Mouse (Mus musculus): ENCODE results near the gene 1700015G11Rik.

DNA sequence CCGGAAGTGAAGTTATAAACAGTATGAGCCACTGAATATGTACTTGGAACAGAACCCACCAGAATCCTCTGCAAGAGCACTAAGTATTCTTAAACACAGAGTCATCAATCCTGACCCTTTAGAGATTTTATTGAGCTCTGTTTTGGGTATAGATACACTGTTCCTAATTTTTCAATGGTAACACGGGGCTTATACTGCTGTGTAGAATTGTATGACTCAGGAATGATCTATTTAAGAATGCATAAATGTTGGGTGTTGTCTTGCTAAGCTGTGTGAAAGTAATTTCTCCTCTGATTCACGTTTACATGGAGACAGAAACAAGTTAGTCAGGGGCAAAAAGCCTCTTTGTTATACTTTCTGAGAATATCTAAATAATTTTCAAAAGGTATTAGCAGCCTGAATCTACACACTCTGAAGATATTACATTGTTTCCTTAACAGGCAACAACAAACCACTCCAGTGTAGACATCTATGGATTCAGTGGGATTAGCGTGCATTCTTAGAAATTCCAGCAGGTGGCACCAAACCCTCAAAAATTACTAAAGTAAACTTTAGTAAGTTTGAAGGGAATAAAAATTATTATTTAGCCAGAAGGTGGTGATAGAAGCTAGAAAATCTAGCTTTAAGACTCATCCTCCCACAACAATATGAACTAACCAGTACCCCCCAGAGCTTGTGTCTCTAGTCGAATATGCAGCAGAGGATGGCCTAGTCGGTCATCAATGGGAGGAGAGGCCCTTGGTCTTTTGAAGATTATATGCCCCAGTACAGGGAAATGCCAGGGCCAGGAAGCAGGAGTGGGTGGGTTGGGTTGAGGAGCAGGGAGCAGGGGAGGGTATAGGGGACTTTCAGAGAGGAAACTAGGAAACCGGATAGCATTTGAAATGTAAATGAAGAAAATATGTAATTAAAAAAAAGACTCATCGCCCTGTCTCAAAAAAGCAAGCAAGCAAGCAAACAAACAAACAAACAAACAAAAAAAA is 22.4 kb upstream of the 1700015G11Rik start:
- TF ChIP-seq CTCF (IDR thresholded peaks at IDR 0.05; ENCODE audit: insufficient read depth, low read depth, low read length) (no peak), POLR2A (IDR thresholded peaks at IDR 0.05; ENCODE audit: insufficient read depth, low read depth, low read length) (no peak)

All from olfactory bulb, adult 2 months (tissue).